In genomic region chr15:83360140-83360539, GRCm38 (mm10) we compare ENCODE assay signal across 20 mouse cellular contexts. TPM values are rescaled to one million over a fixed set of nuclear protein-coding genes. Genes with fewer than 3 reads are reported as not detected.
DNase-seq lines count a peak whose midpoint lies in the region; TF ChIP-seq lines count a peak whose summit lies in the region.
"Had no signal": no experiment of that assay in that cellular context is flagged by ENCODE, and none has a peak within 500 bp of the region (broad histone marks: within the 10 kb centered on the region; RNA-seq: fewer than 3 reads in every experiment).

No protein-coding gene starts in this region.

- DNase-seq in left cerebral cortex, adult 2 months (ENCODE audit: extremely low spot score in 1 of 2, low spot score in 2 of 2): no peak
- DNase-seq in left cerebral cortex, postnatal 10 days (ENCODE audit: extremely low spot score in 1 of 2, low spot score in 2 of 2): no peak
- DNase-seq in NIH3T3 (ENCODE audit: low read depth): peak; percentile 32
- DNase-seq in brain, adult 2 months (ENCODE audit: low read depth, low spot score): peak; percentile 46
- no peak for DNase-seq in gastrocnemius, postnatal 4 days (ENCODE audit: low spot score in 2 of 2)
- DNase-seq in thymus, postnatal 10 days (ENCODE audit: low spot score in 2 of 2): no peak
- DNase-seq: adrenal gland, adult 8-10 months; adrenal gland, postnatal 14 days; adrenal gland, postnatal 36 days; cerebellum, adult 11 months; cerebellum, adult 18-20 months; cerebellum, adult 8-10 months; cerebellum, adult 9-11 months; cerebellum, postnatal 14 days; cerebellum, postnatal 36 days; forebrain, postnatal 0 days had no signal

- peak overlapping the region; percentile 59 for H3K27ac ChIP-seq in left cerebral cortex, adult 2 months
- H3K27ac ChIP-seq: embryonic facial prominence, embryonic 10.5 days; embryonic facial prominence, embryonic 12.5 days; forebrain, embryonic 13.5 days; forebrain, embryonic 15.5 days had no signal

- no peak overlapping the region for H3K4me3 ChIP-seq in left cerebral cortex, adult 2 months
- H3K4me3 ChIP-seq: embryonic facial prominence, embryonic 10.5 days; embryonic facial prominence, embryonic 12.5 days; forebrain, embryonic 13.5 days; forebrain, embryonic 15.5 days had no signal

- no peak for TF ChIP-seq CTCF in left cerebral cortex, adult 2 months (IDR thresholded peaks at IDR 0.05)

- intact Hi-C loops in left cerebral cortex, adult 2 months (cut with DNase I): no loop called here
- intact Hi-C loops in left cerebral cortex, postnatal 10 days (cut with DNase I): no loop called here

RNA-seq across cellular contexts. Expression of gene Arfgap3, which starts 10.1 kb away (rescaled TPM):
- total RNA-seq in left cerebral cortex, adult 2 months (2021): 10 to 100 TPM; 19.5 to 21.5 TPM
- 10 to 100 TPM; 20.1 to 23.4 TPM for total RNA-seq in left cerebral cortex, postnatal 10 days (2021)
- 10 to 100 TPM; 25.4 to 27.4 TPM for total RNA-seq in gastrocnemius, postnatal 4 days (2021)

Comparison
In these comparisons a context has a peak if more than half of its experiments do, and no peak if none do; other contexts are left out.
1. DNase-seq: peak in NIH3T3 (single experiment) and brain, adult 2 months (single experiment); none in left cerebral cortex, adult 2 months (0 of 2), left cerebral cortex, postnatal 10 days (0 of 2), gastrocnemius, postnatal 4 days (0 of 2) and thymus, postnatal 10 days (0 of 2).